Mouse (Mus musculus): ENCODE data around the gene Hnf1b.

- TF ChIP-seq CTCF (IDR thresholded peaks at IDR 0.05; ENCODE audit: low read depth), result no peak
- no peak for TF ChIP-seq EP300 (optimal IDR thresholded peaks at IDR 0.05)
Observed at GRCm38 (mm10) chr11:83891366-83891765, 41.5 kb downstream of the Hnf1b start.

Measured in stomach, postnatal 0 days (tissue).